Mouse (Mus musculus) adrenal gland, postnatal 4 days (tissue): ENCODE results near the gene Gnptab. TPM values are rescaled to one million over a fixed set of nuclear protein-coding genes. Genes with fewer than 3 reads are reported as not detected.

Experiments used
- DNase-seq, 2 experiments: peaks; one replicate each; pipeline ENCODE4 v3.0.0; 2021 to 2022; ENCODE audit warnings: low spot score in 2 of 2, mixed read lengths in 2 of 2
- total RNA-seq, 2 experiments: library from RNA; stranded (reverse); gene quantifications; 2 replicates each; pipeline ENCODE4 v1.2.3; 2021

The Gnptab gene
- total RNA-seq, 2 experiments from 2014 or later = 34.2 to 37.8 TPM

GRCm38 (mm10) chr10:88374984-88375383 is 3.9 kb upstream of the Gnptab start:
- no peak for DNase-seq

DNA sequence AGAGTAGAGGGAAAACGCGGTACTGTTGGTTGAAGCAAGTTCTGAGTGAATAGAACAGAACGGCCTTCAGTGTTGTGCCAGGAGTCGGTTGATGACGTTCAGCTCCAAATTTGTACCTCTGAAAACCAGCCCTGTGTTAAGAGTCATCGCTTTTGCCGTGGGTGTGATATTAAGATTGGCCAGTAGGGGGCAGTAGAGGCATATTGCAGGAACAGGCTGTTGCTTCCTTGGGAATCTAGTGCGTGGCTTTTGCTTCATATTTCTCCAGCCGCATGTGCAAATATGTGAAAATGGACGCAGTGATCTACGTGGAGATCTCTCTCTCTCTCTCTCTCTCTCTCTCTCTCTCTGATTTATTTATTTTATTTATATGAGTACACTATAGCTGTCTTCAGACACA is 2.2 kb upstream of the Gnptab start:
- DNase-seq = peak; percentile 67 to 84

- no peak for DNase-seq
Measured at GRCm38 (mm10) chr10:88377666-88378065, 1.3 kb upstream of the Gnptab start.

GRCm38 (mm10) chr10:88380002-88380401 is 1.1 kb downstream of the Gnptab start:
- no peak for DNase-seq

DNA sequence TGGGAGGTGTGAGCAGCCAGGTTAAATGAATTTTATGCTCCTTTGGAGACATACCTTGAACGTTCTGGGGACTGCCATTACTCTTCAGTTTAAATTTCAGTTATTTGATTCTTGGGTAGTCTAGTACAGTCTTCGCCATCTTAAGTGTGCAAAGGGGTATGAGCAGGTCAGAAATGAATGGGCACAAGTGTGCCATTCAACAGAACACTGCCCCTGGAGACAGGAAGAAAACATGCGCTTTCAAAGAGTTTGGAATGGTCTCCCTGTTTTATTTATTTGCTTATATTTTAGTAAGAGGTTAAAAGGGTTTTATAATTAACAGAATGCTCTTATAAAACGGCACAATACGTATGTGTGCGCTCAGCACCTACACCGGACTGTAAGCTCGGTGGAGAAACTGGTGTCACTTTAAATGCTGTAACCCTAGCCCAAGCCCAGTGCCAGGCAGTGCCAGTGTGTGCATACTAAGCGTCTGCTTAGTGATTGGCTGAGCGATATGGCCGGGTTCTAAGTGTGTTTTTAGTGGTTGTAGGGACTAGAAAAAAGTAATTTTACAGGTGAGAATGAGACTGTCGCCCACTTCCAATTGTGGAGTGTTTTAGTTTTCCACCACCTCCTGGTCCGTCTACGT is 1.6 kb downstream of the Gnptab start:
- no peak for DNase-seq

DNA sequence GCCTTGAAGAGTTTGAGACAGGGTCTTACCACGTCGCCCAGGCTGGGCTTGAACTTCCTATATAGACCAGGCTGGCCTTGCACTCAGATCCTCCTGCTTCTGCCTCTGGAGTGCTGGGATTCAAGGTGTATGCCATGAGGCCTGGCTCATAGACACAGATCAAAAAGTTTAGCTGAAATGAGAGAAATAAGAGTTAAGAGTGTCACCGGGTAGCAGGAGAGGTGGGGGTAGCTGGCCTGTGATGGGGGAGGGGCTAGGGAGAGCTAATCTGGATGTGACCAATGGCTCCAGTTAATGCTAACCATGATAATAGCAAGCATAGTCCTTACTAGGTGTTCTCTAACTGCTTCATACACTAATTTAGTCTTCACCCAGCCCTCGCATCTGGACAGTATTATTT is 2.4 kb downstream of the Gnptab start:
- no peak for DNase-seq

- DNase-seq = no peak
Measured at GRCm38 (mm10) chr10:88382009-88382408, 3.1 kb downstream of the Gnptab start.

DNA sequence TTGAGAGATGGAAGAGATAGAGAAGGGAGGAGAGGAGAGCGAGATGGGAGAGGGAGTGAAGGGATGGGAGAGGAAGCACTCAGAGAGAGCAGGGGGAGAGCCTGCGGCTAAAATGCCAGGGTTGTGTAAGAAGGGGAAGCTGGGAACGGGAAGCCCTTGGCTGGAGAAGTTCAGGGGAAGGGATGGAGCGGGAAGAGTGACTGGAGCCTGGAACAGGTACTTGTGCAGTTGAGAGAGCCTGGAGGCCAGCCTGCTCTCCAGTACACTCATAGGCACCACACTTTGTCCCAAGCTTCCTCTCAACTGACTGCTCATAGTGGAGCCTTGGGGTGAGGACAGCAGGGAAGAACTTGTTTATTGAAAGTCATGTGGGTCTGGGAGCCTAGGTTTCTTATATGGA is 4.5 kb downstream of the Gnptab start:
- DNase-seq = no peak

DNA sequence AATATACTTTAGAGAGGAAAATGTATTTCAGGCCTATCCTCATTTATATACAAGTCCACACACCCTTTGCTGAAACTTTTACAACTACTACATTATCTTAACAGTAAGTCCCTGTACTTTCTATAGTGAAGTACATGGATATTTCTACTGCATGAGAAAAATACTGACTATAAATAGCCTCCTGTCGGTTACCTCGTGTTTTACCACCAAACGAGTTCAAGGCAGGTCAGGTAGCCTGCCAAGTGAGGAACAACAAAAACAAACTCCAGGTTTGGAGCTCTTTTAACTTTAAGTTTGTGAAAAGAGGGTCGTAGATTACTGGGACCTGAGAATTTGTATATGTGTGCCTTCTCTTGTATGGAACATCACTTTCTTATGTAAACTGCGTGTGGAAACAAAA is 5.1 kb downstream of the Gnptab start:
- no peak for DNase-seq

DNA sequence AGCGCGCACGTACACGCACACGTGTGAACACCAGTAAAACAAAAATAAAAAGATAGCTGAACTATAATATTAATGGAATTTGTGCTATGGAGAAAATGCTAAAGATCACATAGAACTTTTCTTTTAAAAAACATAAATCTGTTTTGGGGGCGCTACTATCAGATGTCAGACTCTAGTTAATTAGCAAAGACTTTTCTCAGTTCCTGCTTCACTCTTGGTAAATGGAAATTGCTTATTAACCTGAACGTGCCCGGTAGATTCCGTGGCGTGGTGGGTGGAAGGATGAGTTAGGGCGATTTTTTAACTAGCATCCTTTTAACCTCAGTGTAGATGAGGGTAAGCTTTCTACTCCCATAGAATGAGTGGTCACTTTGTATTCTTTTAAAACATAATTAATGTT is 6.4 kb downstream of the Gnptab start:
- DNase-seq = no peak

- DNase-seq = no peak
Measured at GRCm38 (mm10) chr10:88385758-88386157, 6.8 kb downstream of the Gnptab start.

DNA sequence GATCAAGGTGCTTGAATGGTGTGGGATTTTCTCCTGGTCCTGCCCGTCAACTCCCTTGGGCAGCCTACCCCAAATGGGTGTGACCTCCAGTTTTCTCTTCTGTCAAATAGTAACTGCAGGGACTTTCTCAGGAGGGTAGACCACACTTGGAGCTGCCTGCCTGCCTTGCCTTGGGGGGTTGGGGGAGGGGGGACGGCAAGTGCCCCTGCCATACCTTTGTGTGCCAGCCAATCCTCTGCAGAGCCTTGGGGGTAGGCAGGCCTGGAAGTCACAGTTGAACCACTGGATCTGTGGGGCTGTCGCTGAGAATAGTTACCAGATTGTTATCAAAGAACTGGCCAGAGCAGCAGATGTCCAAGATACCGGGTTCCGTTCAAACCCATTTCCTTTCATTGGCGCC is 7.3 kb downstream of the Gnptab start:
- DNase-seq = no peak

- no peak for DNase-seq
Measured at GRCm38 (mm10) chr10:88389576-88389975, 10.6 kb downstream of the Gnptab start.

DNA sequence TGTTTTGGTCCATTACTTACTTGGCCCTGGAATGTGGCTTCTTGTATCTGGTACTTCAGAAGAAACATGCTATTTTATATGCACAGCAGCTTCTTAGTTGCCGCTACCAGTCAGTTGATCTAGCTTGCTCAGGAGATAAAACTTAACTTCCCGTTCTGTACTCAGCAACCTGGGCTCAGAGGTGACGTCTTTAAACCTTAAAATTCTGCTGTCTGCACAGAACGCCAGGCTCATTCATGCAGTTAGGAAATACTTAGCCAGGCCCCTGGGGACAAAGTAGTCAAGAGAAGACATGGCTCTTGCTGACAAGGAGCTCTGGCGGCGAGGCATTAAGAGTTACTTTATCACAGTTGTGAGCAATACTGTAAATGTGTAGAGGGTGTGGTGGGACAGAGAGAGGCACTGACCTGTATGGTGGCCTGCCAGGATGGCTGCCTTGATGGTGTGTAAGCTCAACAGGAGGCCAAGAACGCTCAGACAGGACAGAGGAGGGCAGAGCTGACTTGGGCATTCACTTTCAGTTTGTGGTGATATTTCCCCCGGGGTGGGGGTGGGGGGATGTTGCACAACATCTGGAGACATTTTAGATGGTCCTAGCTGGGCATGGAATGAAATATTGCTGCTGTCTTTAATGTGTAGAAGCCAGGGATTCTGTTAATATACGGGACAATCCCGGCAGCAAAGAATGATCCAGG is 11.3 kb downstream of the Gnptab start:
- no peak for DNase-seq

GRCm38 (mm10) chr10:88391495-88391894 is 12.6 kb downstream of the Gnptab start:
- no peak for DNase-seq

GRCm38 (mm10) chr10:88392181-88392847 is 13.4 kb downstream of the Gnptab start:
- DNase-seq = no peak

- DNase-seq = no peak
Measured at GRCm38 (mm10) chr10:88398668-88399243, 19.8 kb downstream of the Gnptab start.

- DNase-seq = no peak
Measured at GRCm38 (mm10) chr10:88399271-88399670, 20.3 kb downstream of the Gnptab start.

GRCm38 (mm10) chr10:88403021-88403420 is 24.1 kb downstream of the Gnptab start:
- no peak for DNase-seq

- DNase-seq = no peak
Measured at GRCm38 (mm10) chr10:88404220-88404619, 25.3 kb downstream of the Gnptab start.

- DNase-seq = no peak
Measured at GRCm38 (mm10) chr10:88405812-88406211, 26.9 kb downstream of the Gnptab start.
